In genomic region chr3:129613756-129614155, GRCm38 (mm10) we compare ENCODE assay signal across 11 mouse cellular contexts.
A peak's percentile ranks its signal among the peaks of the same experiment; 100 is the strongest.
DNase-seq lines count a peak whose midpoint lies in the region; ATAC-seq lines count a peak whose summit lies in the region.
"Had no signal": no experiment of that assay in that cellular context is flagged by ENCODE, and none has a peak within 500 bp of the region (broad histone marks: within the 10 kb centered on the region; RNA-seq: fewer than 3 reads in every experiment).

No protein-coding gene starts in this region.

- no peaks in the 10 kb centered on the region for H3K27me3 ChIP-seq in kidney, embryonic 15.5 days
- H3K27me3 ChIP-seq in hindbrain, embryonic 16.5 days (replicated peaks; ENCODE audit: control insufficient read depth, insufficient read depth, low read length) = no peaks in the 10 kb centered on the region
- H3K27me3 ChIP-seq: limb, embryonic 13.5 days had no signal

- no peak overlapping the region for H3K9ac ChIP-seq in kidney, embryonic 15.5 days
- H3K9ac ChIP-seq in hindbrain, embryonic 16.5 days (ENCODE audit: low read depth, low read length) = no peak overlapping the region
- H3K9ac ChIP-seq: limb, embryonic 13.5 days had no signal

- peaks cover 35% of the 10 kb centered on the region for H3K4me1 ChIP-seq in kidney, embryonic 15.5 days
- peaks cover 6% of the 10 kb centered on the region; the same call in 1 of the 2 replicates for H3K4me1 ChIP-seq in hindbrain, embryonic 16.5 days (ENCODE audit: control insufficient read depth, insufficient read depth, low read depth, low read length)

- H3K27ac ChIP-seq in kidney, embryonic 15.5 days = peak overlapping the region; percentile 56
- H3K27ac ChIP-seq in hindbrain, embryonic 16.5 days (ENCODE audit: low read depth, low read length) = no peak overlapping the region
- H3K27ac ChIP-seq: limb, embryonic 13.5 days had no signal

- no peak for DNase-seq in kidney, postnatal 10 days
- DNase-seq in MEL-GATA-1-ER (ENCODE audit: extremely low read depth, low read depth) = peak; percentile 26
- DNase-seq in gastrocnemius, postnatal 4 days (ENCODE audit: low spot score in 2 of 2) = no peak

- 82% methylated on average over 7 of the region's 7 CpGs for WGBS in kidney, embryonic 15.5 days
- WGBS in hindbrain, embryonic 16.5 days = 90% methylated on average over 7 of the region's 7 CpGs

- peaks cover 18% of the 10 kb centered on the region for H3K36me3 ChIP-seq in kidney, embryonic 15.5 days
- 0 out of 2 replicates have a peak, but pooled peaks cover 2% of the 10 kb centered on the region for H3K36me3 ChIP-seq in hindbrain, embryonic 16.5 days (ENCODE audit: control insufficient read depth, insufficient read depth, low read length)

- H3K4me3 ChIP-seq in kidney, embryonic 15.5 days (replicated peaks) = no peak overlapping the region
- H3K4me3 ChIP-seq in hindbrain, embryonic 16.5 days (ENCODE audit: low read length) = no peak overlapping the region
- H3K4me3 ChIP-seq: limb, embryonic 13.5 days had no signal

- no peak for ATAC-seq in kidney, embryonic 15.5 days (replicated peaks; ENCODE audit: low FRiP score)
- ATAC-seq in inflammation-experienced regulatory T-cells, adult 6 months = peak; percentile 35
- peak; percentile 62 for ATAC-seq in monocyte, adult 5-6 weeks (replicated peaks; ENCODE audit: insufficient number of reproducible peaks, low FRiP score, low TSS enrichment, poor library complexity, severe bottlenecking)
- no peak for ATAC-seq in hindbrain, embryonic 16.5 days
- ATAC-seq: CD4-positive, CD25-positive, alpha-beta regulatory T cell, adult 4 months; lung, postnatal 0 days; midbrain, embryonic 16.5 days had no signal

- H3K9me3 ChIP-seq in kidney, embryonic 15.5 days (replicated peaks) = no peaks in the 10 kb centered on the region
- no peaks in the 10 kb centered on the region for H3K9me3 ChIP-seq in hindbrain, embryonic 16.5 days (ENCODE audit: control insufficient read depth, low read length)
- H3K9me3 ChIP-seq: limb, embryonic 13.5 days had no signal

- H3K4me2 ChIP-seq in kidney, embryonic 15.5 days = no peak overlapping the region
- H3K4me2 ChIP-seq in hindbrain, embryonic 16.5 days (ENCODE audit: low read length) = no peak overlapping the region
- H3K4me2 ChIP-seq: limb, embryonic 13.5 days had no signal

Comparison
In these comparisons a context has a peak if more than half of its experiments do, and no peak if none do; other contexts are left out.
1. ATAC-seq: peak in inflammation-experienced regulatory T-cells, adult 6 months (single experiment) and monocyte, adult 5-6 weeks (single experiment); none in kidney, embryonic 15.5 days (single experiment) and hindbrain, embryonic 16.5 days (single experiment).